Mouse (Mus musculus): ENCODE data around the gene Pcyox1. TPM values are rescaled to one million over a fixed set of nuclear protein-coding genes. Genes with fewer than 3 reads are reported as not detected.

Pcyox1 gene
- polyA plus RNA-seq, 1 experiment from 2014 or later: 61.0 TPM

- DNase-seq (ENCODE audit: low spot score) (no peak), ATAC-seq (ENCODE audit: insufficient number of reproducible peaks, low FRiP score, low TSS enrichment, low read depth) (no peak)
- no peak overlapping the region for H3K9ac ChIP-seq (ENCODE audit: low read length)
- no peaks in the 10 kb centered on the region for H3K9me3 ChIP-seq (ENCODE audit: control insufficient read depth, low read length)
- H3K4me2 ChIP-seq (ENCODE audit: low read depth, severe bottlenecking): no peak overlapping the region
- no peaks in the 10 kb centered on the region for H3K4me1 ChIP-seq (ENCODE audit: control insufficient read depth, insufficient read depth, low read length)
- no peaks in the 10 kb centered on the region for H3K27me3 ChIP-seq (ENCODE audit: control insufficient read depth, insufficient read depth, low read length)
- WGBS: 98% methylated on average over 3 of the region's 3 CpGs
- H3K4me3 ChIP-seq (ENCODE audit: low read depth, low read length): no peak overlapping the region
- H3K36me3 ChIP-seq (ENCODE audit: control insufficient read depth, insufficient read depth, low read length): peaks cover 16% of the 10 kb centered on the region
- no peak overlapping the region for H3K27ac ChIP-seq (replicated peaks; ENCODE audit: low read depth, low read length)
These were observed 34.6 kb upstream of the Pcyox1 start for GRCm38 (mm10) chr6:86431531-86431930.

GRCm38 (mm10) chr6:86426358-86426757, 29.4 kb upstream of the Pcyox1 start, which contains the start of gene Gm44790:
TSS of gene Gm44790 (plus strand) at chr6:86426658.
- Histone ChIP-seq H3K4me1 (ENCODE audit: control insufficient read depth, insufficient read depth, low read length) (no peaks in the 10 kb centered on the region), H3K36me3 (ENCODE audit: control insufficient read depth, insufficient read depth, low read length) (peaks cover 22% of the 10 kb centered on the region), H3K27me3 (ENCODE audit: control insufficient read depth, insufficient read depth, low read length) (no peaks in the 10 kb centered on the region), H3K9ac (ENCODE audit: low read length) (no peak within 1 kb of the TSS), H3K9me3 (ENCODE audit: control insufficient read depth, low read length) (no peaks in the 10 kb centered on the region), H3K4me2 (ENCODE audit: low read depth, severe bottlenecking) (no peak within 1 kb of the TSS), H3K27ac (replicated peaks; ENCODE audit: low read depth, low read length) (no peak within 1 kb of the TSS), H3K4me3 (ENCODE audit: low read depth, low read length) (no peak within 1 kb of the TSS)
- ATAC-seq (ENCODE audit: insufficient number of reproducible peaks, low FRiP score, low TSS enrichment, low read depth) (no peak), DNase-seq (ENCODE audit: low spot score) (no peak)
- WGBS: 94% methylated on average over 1 of the region's 1 CpGs

- Histone ChIP-seq H3K9me3 (ENCODE audit: control insufficient read depth, low read length) (no peaks in the 10 kb centered on the region), H3K36me3 (ENCODE audit: control insufficient read depth, insufficient read depth, low read length) (peaks cover 25% of the 10 kb centered on the region; the same call in 1 of the 2 replicates), H3K4me2 (ENCODE audit: low read depth, severe bottlenecking) (no peak overlapping the region), H3K27ac (replicated peaks; ENCODE audit: low read depth, low read length) (no peak overlapping the region), H3K9ac (ENCODE audit: low read length) (no peak overlapping the region), H3K4me3 (ENCODE audit: low read depth, low read length) (no peak overlapping the region), H3K4me1 (ENCODE audit: control insufficient read depth, insufficient read depth, low read length) (no peaks in the 10 kb centered on the region), H3K27me3 (ENCODE audit: control insufficient read depth, insufficient read depth, low read length) (no peaks in the 10 kb centered on the region)
- DNase-seq (ENCODE audit: low spot score) (no peak), ATAC-seq (ENCODE audit: insufficient number of reproducible peaks, low FRiP score, low TSS enrichment, low read depth) (no peak)
- 79% methylated on average over 6 of the region's 6 CpGs for WGBS
These were observed 23.5 kb upstream of the Pcyox1 start for GRCm38 (mm10) chr6:86420491-86420890.

GRCm38 (mm10) chr6:86419239-86419638, 22.3 kb upstream of the Pcyox1 start:
- Histone ChIP-seq H3K4me3 (ENCODE audit: low read depth, low read length) (no peak overlapping the region), H3K27me3 (ENCODE audit: control insufficient read depth, insufficient read depth, low read length) (no peaks in the 10 kb centered on the region), H3K36me3 (ENCODE audit: control insufficient read depth, insufficient read depth, low read length) (peaks cover 20% of the 10 kb centered on the region; the same call in 1 of the 2 replicates), H3K4me1 (ENCODE audit: control insufficient read depth, insufficient read depth, low read length) (no peaks in the 10 kb centered on the region), H3K27ac (replicated peaks; ENCODE audit: low read depth, low read length) (no peak overlapping the region), H3K4me2 (ENCODE audit: low read depth, severe bottlenecking) (no peak overlapping the region), H3K9me3 (ENCODE audit: control insufficient read depth, low read length) (no peaks in the 10 kb centered on the region), H3K9ac (ENCODE audit: low read length) (no peak overlapping the region)
- DNase-seq (ENCODE audit: low spot score): no peak
- no peak for ATAC-seq (ENCODE audit: insufficient number of reproducible peaks, low FRiP score, low TSS enrichment, low read depth)
- WGBS: 90% methylated on average over 3 of the region's 3 CpGs

GRCm38 (mm10) chr6:86418711-86419110, 21.8 kb upstream of the Pcyox1 start:
- Histone ChIP-seq H3K27me3 (ENCODE audit: control insufficient read depth, insufficient read depth, low read length) (no peaks in the 10 kb centered on the region), H3K9ac (ENCODE audit: low read length) (no peak overlapping the region), H3K9me3 (ENCODE audit: control insufficient read depth, low read length) (no peaks in the 10 kb centered on the region), H3K27ac (replicated peaks; ENCODE audit: low read depth, low read length) (no peak overlapping the region), H3K4me2 (ENCODE audit: low read depth, severe bottlenecking) (no peak overlapping the region), H3K4me1 (ENCODE audit: control insufficient read depth, insufficient read depth, low read length) (no peaks in the 10 kb centered on the region), H3K36me3 (ENCODE audit: control insufficient read depth, insufficient read depth, low read length) (peaks cover 20% of the 10 kb centered on the region; the same call in 1 of the 2 replicates), H3K4me3 (ENCODE audit: low read depth, low read length) (no peak overlapping the region)
- DNase-seq (ENCODE audit: low spot score) (no peak), ATAC-seq (ENCODE audit: insufficient number of reproducible peaks, low FRiP score, low TSS enrichment, low read depth) (no peak)
- 93% methylated on average over 6 of the region's 6 CpGs for WGBS

GRCm38 (mm10) chr6:86406306-86406705, 9.4 kb upstream of the Pcyox1 start:
- no peaks in the 10 kb centered on the region for H3K9me3 ChIP-seq (ENCODE audit: control insufficient read depth, low read length)
- 0 out of 2 replicates have a peak, but pooled peaks cover 2% of the 10 kb centered on the region for H3K4me1 ChIP-seq (ENCODE audit: control insufficient read depth, insufficient read depth, low read length)
- H3K27me3 ChIP-seq (ENCODE audit: control insufficient read depth, insufficient read depth, low read length): no peaks in the 10 kb centered on the region
- no peak overlapping the region for H3K27ac ChIP-seq (replicated peaks; ENCODE audit: low read depth, low read length)
- no peak overlapping the region for H3K9ac ChIP-seq (ENCODE audit: low read length)
- H3K36me3 ChIP-seq (ENCODE audit: control insufficient read depth, insufficient read depth, low read length): peaks cover 3% of the 10 kb centered on the region
- peak overlapping the region; percentile 15; the same call in 1 of the 2 replicates for H3K4me3 ChIP-seq (ENCODE audit: low read depth, low read length)
- no peak for DNase-seq (ENCODE audit: low spot score)
- no peak for ATAC-seq (ENCODE audit: insufficient number of reproducible peaks, low FRiP score, low TSS enrichment, low read depth)
- H3K4me2 ChIP-seq (ENCODE audit: low read depth, severe bottlenecking): peak overlapping the region; percentile 24; the same call in 1 of the 2 replicates

- 0 out of 2 replicates have a peak, but pooled peaks cover 2% of the 10 kb centered on the region for H3K4me1 ChIP-seq (ENCODE audit: control insufficient read depth, insufficient read depth, low read length)
- H3K27me3 ChIP-seq (ENCODE audit: control insufficient read depth, insufficient read depth, low read length): no peaks in the 10 kb centered on the region
- H3K9ac ChIP-seq (ENCODE audit: low read length): peak overlapping the region; percentile 88
- no peaks in the 10 kb centered on the region for H3K9me3 ChIP-seq (ENCODE audit: control insufficient read depth, low read length)
- DNase-seq (ENCODE audit: low spot score) (peak; percentile 34), ATAC-seq (ENCODE audit: insufficient number of reproducible peaks, low FRiP score, low TSS enrichment, low read depth) (no peak)
- H3K36me3 ChIP-seq (ENCODE audit: control insufficient read depth, insufficient read depth, low read length): peaks cover 3% of the 10 kb centered on the region
- H3K27ac ChIP-seq (replicated peaks; ENCODE audit: low read depth, low read length): peak overlapping the region; percentile 94
- peak overlapping the region; percentile 54 for H3K4me3 ChIP-seq (ENCODE audit: low read depth, low read length)
- H3K4me2 ChIP-seq (ENCODE audit: low read depth, severe bottlenecking): peak overlapping the region; percentile 54
- WGBS: under 1% methylated on average over 11 of the region's 11 CpGs
These were observed 8.0 kb upstream of the Pcyox1 start for GRCm38 (mm10) chr6:86404996-86405395.

- Histone ChIP-seq H3K9ac (ENCODE audit: low read length) (peak within 1 kb of the TSS; percentile 88), H3K27me3 (ENCODE audit: control insufficient read depth, insufficient read depth, low read length) (no peaks in the 10 kb centered on the region), H3K36me3 (ENCODE audit: control insufficient read depth, insufficient read depth, low read length) (peaks cover 3% of the 10 kb centered on the region), H3K4me2 (ENCODE audit: low read depth, severe bottlenecking) (peak within 1 kb of the TSS; percentile 54), H3K4me1 (ENCODE audit: control insufficient read depth, insufficient read depth, low read length) (0 out of 2 replicates have a peak, but pooled peaks cover 2% of the 10 kb centered on the region), H3K27ac (replicated peaks; ENCODE audit: low read depth, low read length) (peak within 1 kb of the TSS; percentile 94), H3K4me3 (ENCODE audit: low read depth, low read length) (peak within 1 kb of the TSS; percentile 54), H3K9me3 (ENCODE audit: control insufficient read depth, low read length) (no peaks in the 10 kb centered on the region)
- peak; percentile 94 for ATAC-seq (ENCODE audit: insufficient number of reproducible peaks, low FRiP score, low TSS enrichment, low read depth)
- WGBS: under 1% methylated on average over 57 of the region's 62 CpGs
- DNase-seq (ENCODE audit: low spot score): peak; percentile 98
These were observed 7.3 kb upstream of the Pcyox1 start, which contains the start of gene Tia1 for GRCm38 (mm10) chr6:86404100-86404861. TSS of gene Tia1 (plus strand) at chr6:86404219.

All from limb, embryonic 11.5 days (tissue).